Mouse (Mus musculus): ENCODE results near the gene Mettl8.

Mettl8 gene

GRCm38 (mm10) chr2:71033987-71034386, 21.4 kb downstream of the Mettl8 start:
- no peak for DNase-seq (ENCODE audit: low read depth, low spot score)

GRCm38 (mm10) chr2:71033014-71033413, 22.4 kb downstream of the Mettl8 start:
- DNase-seq (ENCODE audit: low read depth, low spot score), result no peak

- no peak for DNase-seq (ENCODE audit: low read depth, low spot score)
Measured at GRCm38 (mm10) chr2:71031973-71032794, 23.2 kb downstream of the Mettl8 start.

- no peak for DNase-seq (ENCODE audit: low read depth, low spot score)
Measured at GRCm38 (mm10) chr2:71030663-71031062, 24.7 kb downstream of the Mettl8 start.

- no peak for DNase-seq (ENCODE audit: low read depth, low spot score)
Measured at GRCm38 (mm10) chr2:71027631-71028030, 27.8 kb downstream of the Mettl8 start.

- DNase-seq (ENCODE audit: low read depth, low spot score), result no peak
Measured at GRCm38 (mm10) chr2:71026787-71027186, 28.6 kb downstream of the Mettl8 start.

GRCm38 (mm10) chr2:71025576-71026315, 29.6 kb downstream of the Mettl8 start:
- no peak for DNase-seq (ENCODE audit: low read depth, low spot score)

- DNase-seq (ENCODE audit: low read depth, low spot score), result no peak
Measured at GRCm38 (mm10) chr2:71023986-71024385, 31.4 kb downstream of the Mettl8 start.

GRCm38 (mm10) chr2:71022991-71023390, 32.4 kb downstream of the Mettl8 start:
- no peak for DNase-seq (ENCODE audit: low read depth, low spot score)

- DNase-seq (ENCODE audit: low read depth, low spot score), result no peak
Measured at GRCm38 (mm10) chr2:71020674-71021073, 34.7 kb downstream of the Mettl8 start.

- DNase-seq (ENCODE audit: low read depth, low spot score), result no peak
Measured at GRCm38 (mm10) chr2:71019704-71020375, 35.5 kb downstream of the Mettl8 start.

- no peak for DNase-seq (ENCODE audit: low read depth, low spot score)
Measured at GRCm38 (mm10) chr2:71019277-71019676, 36.1 kb downstream of the Mettl8 start.

- no peak for DNase-seq (ENCODE audit: low read depth, low spot score)
Measured at GRCm38 (mm10) chr2:71013521-71013920, 41.9 kb downstream of the Mettl8 start.

- DNase-seq (ENCODE audit: low read depth, low spot score), result no peak
Measured at GRCm38 (mm10) chr2:71011816-71012215, 43.6 kb downstream of the Mettl8 start.

GRCm38 (mm10) chr2:71004354-71004753, 51.0 kb downstream of the Mettl8 start:
- no peak for DNase-seq (ENCODE audit: low read depth, low spot score)

GRCm38 (mm10) chr2:71002509-71002908, 52.9 kb downstream of the Mettl8 start:
- no peak for DNase-seq (ENCODE audit: low read depth, low spot score)

- no peak for DNase-seq (ENCODE audit: low read depth, low spot score)
Measured at GRCm38 (mm10) chr2:70998771-70999170, 56.6 kb downstream of the Mettl8 start.

GRCm38 (mm10) chr2:70996438-70996837, 58.9 kb downstream of the Mettl8 start:
- DNase-seq (ENCODE audit: low read depth, low spot score), result no peak

- no peak for DNase-seq (ENCODE audit: low read depth, low spot score)
Measured at GRCm38 (mm10) chr2:70995900-70996299, 59.5 kb downstream of the Mettl8 start.

- no peak for DNase-seq (ENCODE audit: low read depth, low spot score)
Measured at GRCm38 (mm10) chr2:70993740-70994139, 61.6 kb downstream of the Mettl8 start.

- DNase-seq (ENCODE audit: low read depth, low spot score), result no peak
Measured at GRCm38 (mm10) chr2:70992715-70993114, 62.7 kb downstream of the Mettl8 start.

GRCm38 (mm10) chr2:70990196-70990595, 65.2 kb downstream of the Mettl8 start:
- no peak for DNase-seq (ENCODE audit: low read depth, low spot score)

All from brain, embryonic 18.5 days (tissue).